Mouse (Mus musculus): ENCODE results near the gene Snrnp48. TPM values are rescaled to one million over a fixed set of nuclear protein-coding genes. Genes with fewer than 3 reads are reported as not detected.

Gene Snrnp48
- total RNA-seq, 1 experiment, result 74.8 TPM

DNA sequence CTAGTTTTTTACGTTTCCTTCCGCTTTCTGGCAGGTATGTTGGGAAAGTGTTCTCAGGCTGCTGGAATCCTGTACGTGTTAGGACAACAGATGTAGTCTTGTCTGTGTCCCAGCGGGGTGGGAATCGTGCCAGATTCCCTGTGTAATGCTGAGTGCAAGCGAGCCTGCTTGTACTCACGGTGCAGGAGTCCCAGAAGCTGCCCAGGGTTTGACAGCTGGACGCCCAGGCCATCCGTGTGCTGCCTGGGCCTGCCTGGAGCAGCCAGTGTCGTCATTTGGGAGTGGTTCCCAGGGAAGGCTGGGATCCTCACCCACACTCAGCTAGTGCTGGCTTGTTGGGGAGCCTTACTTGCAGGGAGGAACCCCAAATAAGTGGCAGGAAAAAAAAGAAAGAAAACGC is 42.1 kb upstream of the Snrnp48 start:
- in situ Hi-C loops (cut with MboI; ENCODE audit: low sequenced_read_pairs in 2 of 2, unreplicated experiment in 2 of 2), result no loop called here
- no peak overlapping the region for H3K27ac ChIP-seq (ENCODE audit: insufficient read depth, low read depth, low read length, poor library complexity, severe bottlenecking)

DNA sequence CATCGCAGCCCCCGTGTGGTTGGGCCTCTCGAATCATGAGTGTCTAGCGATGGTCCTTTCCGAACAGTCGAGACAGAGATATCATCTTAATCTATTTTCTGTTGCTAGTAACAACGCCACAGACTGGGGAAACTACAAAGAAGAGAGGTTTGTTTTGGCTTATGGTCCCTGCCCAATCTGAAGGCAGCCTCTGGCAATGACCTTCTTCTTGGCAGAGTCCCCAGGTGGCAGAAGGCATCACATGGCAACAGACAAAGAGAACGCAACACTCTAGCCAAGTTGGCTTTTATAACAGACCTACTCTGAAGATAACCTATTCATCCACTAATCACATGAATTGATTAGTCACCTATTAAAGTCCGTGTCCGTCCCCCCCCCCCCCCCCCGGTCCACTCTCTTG is 39.8 kb upstream of the Snrnp48 start:
- no peak for TF ChIP-seq ZNF384 (IDR thresholded peaks at IDR 0.05; ENCODE audit: low read depth, low read length)
- TF ChIP-seq CHD2 (IDR thresholded peaks at IDR 0.05; ENCODE audit: low read depth, low read length), result no peak
- no peak for TF ChIP-seq ZC3H11A (IDR thresholded peaks at IDR 0.05; ENCODE audit: borderline replicate concordance, low read depth, low read length)
- TF ChIP-seq MAFK (IDR thresholded peaks at IDR 0.05; ENCODE audit: insufficient read depth, low read depth, low read length), result no peak
- TF ChIP-seq HCFC1 (IDR thresholded peaks at IDR 0.05; ENCODE audit: borderline replicate concordance, insufficient read depth, low read length), result no peak
- H3K36me3 ChIP-seq (ENCODE audit: control insufficient read depth, insufficient read depth, low read length, poor library complexity, severe bottlenecking), result no peaks in the 10 kb centered on the region

More for the DNA sequence above, 42.1 kb upstream of the Snrnp48 start:
- no peak overlapping the region for H3K4me3 ChIP-seq (ENCODE audit: insufficient read depth in 1 of 2, low read depth in 1 of 2, low read length in 2 of 2, poor library complexity in 1 of 2, severe bottlenecking in 1 of 2)
- no peak for DNase-seq (ENCODE audit: low read depth, low spot score)
- no peak for TF ChIP-seq MAFK (IDR thresholded peaks at IDR 0.05; ENCODE audit: insufficient read depth, low read depth, low read length)
- TF ChIP-seq ZNF384 (IDR thresholded peaks at IDR 0.05; ENCODE audit: low read depth, low read length), result no peak
- no peak for TF ChIP-seq HCFC1 (IDR thresholded peaks at IDR 0.05; ENCODE audit: borderline replicate concordance, insufficient read depth, low read length)
- no peak for TF ChIP-seq ZC3H11A (IDR thresholded peaks at IDR 0.05; ENCODE audit: borderline replicate concordance, low read depth, low read length)
- TF ChIP-seq CHD2 (IDR thresholded peaks at IDR 0.05; ENCODE audit: low read depth, low read length), result no peak
- no peak overlapping the region for H3K9ac ChIP-seq (ENCODE audit: insufficient read depth, low read depth, low read length, poor library complexity, severe bottlenecking)
- H3K9me3 ChIP-seq (ENCODE audit: control insufficient read depth, insufficient read depth, low read depth, low read length), result no peaks in the 10 kb centered on the region
- no peaks in the 10 kb centered on the region for H3K36me3 ChIP-seq (ENCODE audit: control insufficient read depth, insufficient read depth, low read length, poor library complexity, severe bottlenecking)
- peaks cover 0 to 2% of the 10 kb centered on the region in 2 experiments; a peak in 1 of 4 replicates for H3K4me1 ChIP-seq (ENCODE audit: control insufficient read depth in 2 of 2, insufficient read depth in 2 of 2, low read length in 2 of 2, poor library complexity in 1 of 2)

DNA sequence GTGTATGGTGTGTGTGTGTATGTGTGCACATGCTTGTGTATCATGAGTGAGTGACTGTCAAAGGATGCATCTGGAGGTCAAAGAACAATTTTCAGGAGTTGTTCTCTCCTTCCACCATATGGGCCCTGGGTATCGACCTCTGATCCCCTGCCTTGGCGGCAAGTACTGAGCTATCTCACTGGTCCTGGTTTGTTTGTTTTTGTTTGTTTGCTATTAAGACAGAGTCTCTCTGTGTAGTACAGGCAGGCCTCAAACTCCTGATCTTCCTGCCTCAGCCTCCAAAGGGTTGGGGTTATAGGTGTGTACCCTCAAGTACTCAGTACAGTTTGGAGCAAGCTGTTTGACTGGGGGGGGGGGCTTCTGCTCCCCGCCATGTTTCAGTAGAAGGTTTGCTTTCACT is 37.7 kb upstream of the Snrnp48 start:
- in situ Hi-C loops (cut with MboI; ENCODE audit: low sequenced_read_pairs in 2 of 2, unreplicated experiment in 2 of 2), result no loop called here
- Histone ChIP-seq H3K4me3 (ENCODE audit: insufficient read depth in 1 of 2, low read depth in 1 of 2, low read length in 2 of 2, poor library complexity in 1 of 2, severe bottlenecking in 1 of 2) (no peak overlapping the region), H3K4me1 (ENCODE audit: control insufficient read depth in 2 of 2, insufficient read depth in 2 of 2, low read length in 2 of 2, poor library complexity in 1 of 2) (peaks cover 2 to 3% of the 10 kb centered on the region in 2 experiments; a peak in 3 of 4 replicates), H3K9me3 (ENCODE audit: control insufficient read depth, insufficient read depth, low read depth, low read length) (no peaks in the 10 kb centered on the region), H3K27ac (ENCODE audit: insufficient read depth, low read depth, low read length, poor library complexity, severe bottlenecking) (no peak overlapping the region), H3K9ac (ENCODE audit: insufficient read depth, low read depth, low read length, poor library complexity, severe bottlenecking) (no peak overlapping the region), H3K36me3 (ENCODE audit: control insufficient read depth, insufficient read depth, low read length, poor library complexity, severe bottlenecking) (no peaks in the 10 kb centered on the region)
- TF ChIP-seq ZNF384 (IDR thresholded peaks at IDR 0.05; ENCODE audit: low read depth, low read length) (no peak), MAFK (IDR thresholded peaks at IDR 0.05; ENCODE audit: insufficient read depth, low read depth, low read length) (no peak), ZC3H11A (IDR thresholded peaks at IDR 0.05; ENCODE audit: borderline replicate concordance, low read depth, low read length) (no peak), CHD2 (IDR thresholded peaks at IDR 0.05; ENCODE audit: low read depth, low read length) (no peak), HCFC1 (IDR thresholded peaks at IDR 0.05; ENCODE audit: borderline replicate concordance, insufficient read depth, low read length) (no peak)
- no peak for DNase-seq (ENCODE audit: low read depth, low spot score)

More for the DNA sequence above, 39.8 kb upstream of the Snrnp48 start:
- in situ Hi-C loops (cut with MboI; ENCODE audit: low sequenced_read_pairs in 2 of 2, unreplicated experiment in 2 of 2), result no loop called here
- Histone ChIP-seq H3K9ac (ENCODE audit: insufficient read depth, low read depth, low read length, poor library complexity, severe bottlenecking) (no peak overlapping the region), H3K27ac (ENCODE audit: insufficient read depth, low read depth, low read length, poor library complexity, severe bottlenecking) (no peak overlapping the region), H3K4me1 (ENCODE audit: control insufficient read depth in 2 of 2, insufficient read depth in 2 of 2, low read length in 2 of 2, poor library complexity in 1 of 2) (no peaks in the 10 kb centered on the region), H3K4me3 (ENCODE audit: insufficient read depth in 1 of 2, low read depth in 1 of 2, low read length in 2 of 2, poor library complexity in 1 of 2, severe bottlenecking in 1 of 2) (no peak overlapping the region), H3K9me3 (ENCODE audit: control insufficient read depth, insufficient read depth, low read depth, low read length) (no peaks in the 10 kb centered on the region)
- DNase-seq (ENCODE audit: low read depth, low spot score), result no peak

DNA sequence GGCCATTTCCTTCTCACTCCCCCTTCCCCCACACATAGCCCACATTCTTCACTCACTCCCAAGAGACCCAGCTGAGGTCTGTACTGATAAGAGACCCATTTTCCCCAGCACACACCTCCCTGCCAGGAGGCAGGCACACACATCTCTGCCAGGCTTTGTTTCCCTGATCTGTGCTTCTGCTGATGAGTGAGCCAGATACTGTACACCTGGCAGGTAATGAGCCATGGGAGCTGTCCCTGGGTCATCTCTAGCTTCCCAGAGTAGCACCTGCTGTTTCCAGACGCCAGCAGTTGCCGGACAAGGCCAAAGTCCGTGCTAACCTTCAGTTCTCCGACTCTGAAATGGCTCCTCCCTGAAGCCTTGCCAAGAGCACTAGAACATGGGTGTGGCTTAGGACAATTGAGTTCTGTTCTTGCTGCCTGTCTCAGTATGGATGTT is 34.0 kb upstream of the Snrnp48 start:
- in situ Hi-C loops (cut with MboI; ENCODE audit: low sequenced_read_pairs in 2 of 2, unreplicated experiment in 2 of 2), result no loop called here
- H3K4me3 ChIP-seq (ENCODE audit: insufficient read depth in 1 of 2, low read depth in 1 of 2, low read length in 2 of 2, poor library complexity in 1 of 2, severe bottlenecking in 1 of 2), result 0 out of 4 replicates have a peak overlapping the region, but pooled peaks of 1 of the 2 experiments have one; percentile 15

More for the DNA sequence above, 34.0 kb upstream of the Snrnp48 start:
- Histone ChIP-seq H3K4me1 (ENCODE audit: control insufficient read depth in 2 of 2, insufficient read depth in 2 of 2, low read length in 2 of 2, poor library complexity in 1 of 2) (peaks cover 2 to 3% of the 10 kb centered on the region in 2 experiments; a peak in 3 of 4 replicates), H3K27ac (ENCODE audit: insufficient read depth, low read depth, low read length, poor library complexity, severe bottlenecking) (no peak overlapping the region), H3K9me3 (ENCODE audit: control insufficient read depth, insufficient read depth, low read depth, low read length) (no peaks in the 10 kb centered on the region), H3K9ac (ENCODE audit: insufficient read depth, low read depth, low read length, poor library complexity, severe bottlenecking) (no peak overlapping the region), H3K36me3 (ENCODE audit: control insufficient read depth, insufficient read depth, low read length, poor library complexity, severe bottlenecking) (peaks cover 2% of the 10 kb centered on the region; the same call in 1 of the 2 replicates)
- DNase-seq (ENCODE audit: low read depth, low spot score), result no peak
- TF ChIP-seq MAFK (IDR thresholded peaks at IDR 0.05; ENCODE audit: insufficient read depth, low read depth, low read length) (no peak), CHD2 (IDR thresholded peaks at IDR 0.05; ENCODE audit: low read depth, low read length) (no peak), ZNF384 (IDR thresholded peaks at IDR 0.05; ENCODE audit: low read depth, low read length) (no peak), ZC3H11A (IDR thresholded peaks at IDR 0.05; ENCODE audit: borderline replicate concordance, low read depth, low read length) (no peak), HCFC1 (IDR thresholded peaks at IDR 0.05; ENCODE audit: borderline replicate concordance, insufficient read depth, low read length) (no peak)
